Mouse (Mus musculus) lung, adult 2 months (tissue): ENCODE measurements around the gene Atcay. TPM values are rescaled to one million over a fixed set of nuclear protein-coding genes. Genes with fewer than 3 reads are reported as not detected.
"Not testable (repeated sequence)": the region's sequence is repeated elsewhere in the genome, so short reads cannot be mapped to it uniquely, and the experiment has no call there.

Experiments
- DNase-seq: peaks from one replicate; pipeline ENCODE4 v3.0.0; 2022
- H3K4me1 ChIP-seq: fragments of 200-500 bp; 2 replicates; pipeline ENCODE4 v1.6.1; 2011; ENCODE audit warnings: low read length; ENCODE audit not compliant: control insufficient read depth, insufficient read depth
- H3K4me3 ChIP-seq: fragments of 200-500 bp; replicated peaks from 2 replicates; pipeline ENCODE3; 2011; ENCODE audit warnings: low read depth, mild to moderate bottlenecking, control low read depth, low read length; ENCODE audit errors: extremely low read depth
- CTCF ChIP-seq: fragments of 200-500 bp; IDR thresholded peaks from 2 replicates; pipeline ENCODE4 v1.5.1; 2011; ENCODE audit warnings: mild to moderate bottlenecking, low read length, control low read depth; ENCODE audit not compliant: insufficient read depth
- POLR2A ChIP-seq: fragments of 200-500 bp; IDR thresholded peaks from 2 replicates; pipeline ENCODE4 v1.6.1; 2011; ENCODE audit warnings: low read depth, mild to moderate bottlenecking, control low read depth, low read length, borderline replicate concordance; ENCODE audit errors: extremely low read depth
- WGBS: fragments of 180-500 bp; shearing (Covaris S2); methylation state at CpG from one replicate; pipeline ENCODE4 v1.1.7; 2018; 5-methylcytosine and 5-hydroxymethylcytosine counted together
- polyA plus RNA-seq: library from polyadenylated mRNA; depleted of rRNA; stranded (reverse); fragments of >200 nt; gene quantifications from 2 replicates; pipeline ENCODE4 v1.2.3, GENCODE M21; 2012

The Atcay gene
- polyA plus RNA-seq, 1 experiment = 0.20 TPM

DNA sequence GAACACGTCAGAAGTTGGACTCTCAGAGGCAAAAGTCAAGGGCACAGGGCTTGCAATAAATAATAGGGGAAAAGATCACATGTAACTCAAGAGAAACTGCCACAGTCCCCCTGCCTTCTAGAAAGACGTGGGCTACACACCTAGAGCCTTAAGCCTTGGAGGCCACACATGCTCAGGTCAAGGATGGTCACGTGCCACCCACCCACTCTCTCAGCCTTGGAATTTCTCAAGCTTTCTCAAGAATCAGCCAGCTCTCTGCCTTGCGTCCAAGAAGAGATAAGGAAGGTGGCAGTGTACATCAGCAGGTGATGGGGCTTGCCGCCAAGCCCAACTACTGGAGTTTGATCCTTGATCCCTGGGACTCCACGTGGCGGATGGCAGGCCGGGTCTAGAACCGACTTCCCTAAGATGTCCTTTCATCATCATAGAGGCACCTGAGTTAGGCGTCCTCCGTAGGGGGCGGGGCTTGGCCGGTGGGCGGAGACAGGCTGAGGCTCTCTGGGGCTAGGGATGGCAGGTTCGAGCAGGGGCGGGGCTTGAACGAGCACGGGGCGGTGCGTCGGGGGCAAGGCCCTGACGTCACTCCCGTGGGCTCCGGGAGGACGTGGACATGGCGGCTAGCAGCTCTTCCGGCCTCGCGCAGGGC, 2.1 kb upstream of the Atcay start, which contains the start of gene Zfr2:
Zfr2 (plus strand) TSS at position 576 of the 646 bp plus-strand sequence.
- Histone ChIP-seq H3K4me1 (0 out of 2 replicates have a peak, but pooled peaks cover 2% of the 10 kb centered on the region), H3K4me3 (peak within 1 kb of the TSS; percentile 66)
- 7% methylated on average over 27 of the region's 29 CpGs for WGBS
- DNase-seq = peak; percentile 89
- no peak for TF ChIP-seq CTCF
- TF ChIP-seq POLR2A = peak; percentile 83; the same call in 1 of the 2 replicates

GRCm38 (mm10) chr10:81231436-81231835, 803 bp upstream of the Atcay start:
- WGBS = 57% methylated on average over 7 of the region's 7 CpGs
- Histone ChIP-seq H3K4me3 (no peak overlapping the region), H3K4me1 (0 out of 2 replicates have a peak, but pooled peaks cover 2% of the 10 kb centered on the region)
- no peak for TF ChIP-seq POLR2A
- TF ChIP-seq CTCF = no peak
- DNase-seq = no peak

- 12% methylated on average over 20 of the region's 20 CpGs for WGBS
- no peak overlapping the region for H3K4me3 ChIP-seq
- TF ChIP-seq POLR2A = no peak
- no peak for TF ChIP-seq CTCF
Observed at GRCm38 (mm10) chr10:81229735-81230437, 747 bp downstream of the Atcay start.

GRCm38 (mm10) chr10:81223731-81224130, 6.9 kb downstream of the Atcay start:
- DNase-seq, H3K4me3 ChIP-seq, H3K4me1 ChIP-seq: not testable (repeated sequence)
- WGBS = 36% methylated on average over 2 of the region's 2 CpGs

More at GRCm38 (mm10) chr10:81229735-81230437, 747 bp downstream of the Atcay start:
- DNase-seq = no peak
- H3K4me1 ChIP-seq = 0 out of 2 replicates have a peak, but pooled peaks cover 2% of the 10 kb centered on the region

DNA sequence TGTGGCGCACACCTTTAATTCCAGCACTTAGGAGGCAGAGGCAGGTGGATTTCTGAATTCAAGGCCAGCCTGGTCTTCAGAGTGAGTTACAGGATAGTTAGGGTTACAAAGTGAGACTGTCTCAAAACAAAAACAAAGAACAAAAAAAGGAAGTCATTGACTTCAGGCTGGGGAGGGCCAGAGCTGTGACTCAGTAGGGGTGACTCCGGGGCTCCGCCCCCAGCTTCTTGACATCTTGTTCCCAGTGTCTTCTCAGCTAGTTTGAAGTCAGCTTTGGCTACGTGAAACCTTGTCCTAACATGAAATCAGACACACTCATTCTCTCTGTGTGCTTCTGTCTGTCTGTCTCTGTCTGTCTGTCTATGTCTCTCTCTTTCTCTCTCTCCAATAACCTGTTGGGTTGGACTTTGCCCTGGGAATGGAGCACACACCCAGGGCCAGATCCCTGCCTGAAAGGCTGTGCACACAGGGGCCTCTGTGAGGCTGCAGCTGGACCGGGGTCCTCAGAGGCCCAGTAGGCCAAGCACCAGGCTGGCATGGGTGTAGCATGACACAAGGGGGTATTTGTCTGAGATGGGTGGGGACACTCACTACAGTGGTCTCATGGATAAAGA, 9.1 kb downstream of the Atcay start:
- no peak for DNase-seq
- 74% methylated on average over 5 of the region's 5 CpGs for whole genome bisulfite sequencing
- H3K4me1 ChIP-seq = no peaks in the 10 kb centered on the region
- TF ChIP-seq POLR2A = no peak
- H3K4me3 ChIP-seq = no peak overlapping the region

DNA sequence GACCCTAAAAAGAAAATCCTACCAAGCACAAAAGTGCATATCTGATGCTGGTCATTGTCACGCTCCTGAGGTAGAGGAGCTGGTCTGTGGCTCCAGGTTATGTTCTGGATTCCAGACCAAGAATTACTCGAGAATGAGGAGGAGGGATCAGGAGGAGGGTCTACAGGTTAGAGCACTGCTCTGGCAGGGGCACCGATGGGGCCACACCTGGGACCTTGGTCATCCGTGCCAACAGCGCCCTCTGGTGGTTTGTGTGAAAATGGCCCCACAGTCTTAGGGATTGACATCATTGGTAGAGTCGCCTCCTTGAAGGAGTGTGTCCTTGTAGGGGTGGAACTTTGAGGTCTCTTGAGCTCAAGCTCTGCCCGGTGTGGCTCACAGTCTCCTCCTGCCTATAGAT, 12.7 kb downstream of the Atcay start:
- Histone ChIP-seq H3K4me1 (no peaks in the 10 kb centered on the region), H3K4me3 (no peak overlapping the region)
- TF ChIP-seq POLR2A (no peak), CTCF (peak; percentile 82)
- peak; percentile 71 for DNase-seq
- WGBS = 20% methylated on average over 7 of the region's 7 CpGs

DNA sequence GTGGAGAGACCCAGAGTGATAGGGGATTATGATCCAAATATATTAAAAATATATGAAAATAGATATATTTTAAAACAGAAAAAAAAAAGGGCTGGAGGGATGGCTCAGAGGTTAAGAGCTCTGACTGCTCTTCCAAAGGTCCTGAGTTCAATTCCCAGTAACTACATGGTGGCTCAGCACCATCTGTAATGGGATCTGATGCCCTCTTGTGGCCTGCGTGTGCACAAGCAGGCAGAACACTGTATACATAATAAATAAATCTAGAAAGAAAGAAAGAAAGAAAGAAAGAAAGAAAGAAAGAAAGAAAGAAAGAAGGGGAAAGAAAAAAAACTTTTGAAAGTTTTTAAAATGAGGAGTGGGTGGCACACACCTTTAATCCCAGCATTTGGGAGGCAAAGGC, 13.4 kb downstream of the Atcay start:
- DNase-seq, H3K4me1 ChIP-seq, H3K4me3 ChIP-seq: not testable (repeated sequence)
- TF ChIP-seq CTCF = peak; percentile 71
- WGBS = 17% methylated on average over 1 of the region's 1 CpGs

GRCm38 (mm10) chr10:81216810-81217209, 13.8 kb downstream of the Atcay start:
- TF ChIP-seq POLR2A (no peak), CTCF (no peak)
- Histone ChIP-seq H3K4me3 (no peak overlapping the region), H3K4me1 (no peaks in the 10 kb centered on the region)
- 80% methylated on average over 6 of the region's 6 CpGs for WGBS
- DNase-seq = no peak

GRCm38 (mm10) chr10:81216260-81216659, 14.4 kb downstream of the Atcay start:
- WGBS = 89% methylated on average over 6 of the region's 6 CpGs
- no peak for TF ChIP-seq CTCF
- no peak for TF ChIP-seq POLR2A
- Histone ChIP-seq H3K4me1 (no peaks in the 10 kb centered on the region), H3K4me3 (no peak overlapping the region)
- no peak for DNase-seq

DNA sequence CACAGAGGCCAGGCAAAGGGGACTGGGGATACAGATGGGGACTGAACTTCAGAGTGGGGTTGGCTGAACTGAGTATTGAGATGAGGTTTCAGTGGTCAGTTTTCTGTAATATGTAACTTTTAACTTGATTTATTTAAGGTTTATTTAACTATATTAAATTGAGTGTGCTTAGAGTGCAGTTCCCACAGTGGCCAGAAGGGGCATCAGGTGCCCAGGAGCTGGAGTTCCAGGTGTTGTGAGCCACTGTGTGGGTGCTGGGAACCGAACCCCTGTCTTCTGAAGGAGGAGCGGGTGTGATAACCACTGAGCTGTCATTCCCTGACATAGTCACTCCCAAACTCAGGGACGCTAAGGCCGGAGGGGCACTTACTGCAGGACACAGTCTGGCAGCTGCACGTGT, 20.5 kb downstream of the Atcay start:
- H3K4me1 ChIP-seq = no peaks in the 10 kb centered on the region
- no peak for DNase-seq
- no peak for TF ChIP-seq CTCF
- TF ChIP-seq POLR2A = no peak
- H3K4me3 ChIP-seq = no peak overlapping the region
- 89% methylated on average over 5 of the region's 5 CpGs for WGBS
